Comparison of ENCODE assay signal across 22 mouse cellular contexts in genomic region chr7:34853393-34853792, GRCm38 (mm10). TPM values are rescaled to one million over a fixed set of nuclear protein-coding genes. Genes with fewer than 3 reads are reported as not detected.
DNase-seq lines count a peak whose midpoint lies in the region; ATAC-seq and TF ChIP-seq lines count a peak whose summit lies in the region.
"Had no signal": no experiment of that assay in that cellular context is flagged by ENCODE, and none has a peak within 500 bp of the region (broad histone marks: within the 10 kb centered on the region; RNA-seq: fewer than 3 reads in every experiment).

No protein-coding gene starts in this region.

- TF ChIP-seq EP300 in CH12.LX (IDR thresholded peaks at IDR 0.05; ENCODE audit: low read length) (no peak), MEL (IDR thresholded peaks at IDR 0.05; ENCODE audit: low read depth in 1 of 2, low read length in 2 of 2) (no peak)

- TF ChIP-seq POLR2A in CH12.LX (IDR thresholded peaks at IDR 0.05; ENCODE audit: low read depth, low read length), result no peak
- no peak for TF ChIP-seq POLR2A in MEL (IDR thresholded peaks at IDR 0.05; ENCODE audit: control insufficient read depth in 1 of 2, insufficient read depth in 1 of 2, low read depth in 1 of 2, low read length in 2 of 2, poor library complexity in 1 of 2)

- peak; percentile 10 for DNase-seq in midbrain, embryonic 11.5 days (ENCODE audit: low spot score, missing footprints)
- DNase-seq in midbrain, postnatal 0 days (ENCODE audit: low spot score), result no peak
- no peak for DNase-seq in CH12.LX (ENCODE audit: extremely low read depth)
- DNase-seq in MEL (ENCODE audit: low read depth, low spot score), result no peak
- no peak for DNase-seq in heart, adult 8-10 months (ENCODE audit: low spot score)
- DNase-seq: adrenal gland, adult 2 months; adrenal gland, adult 8-10 months; adrenal gland, postnatal 10 days; adrenal gland, postnatal 14 days; adrenal gland, postnatal 25 days; adrenal gland, postnatal 36 days; B cell, adult 2 months; cerebellum, adult 11 months; cerebellum, adult 11-12 months; cerebellum, adult 18-20 months; cerebellum, adult 2 months; cerebellum, adult 8-10 months had no signal

- in situ Hi-C loops in CH12.LX (cut with MboI; ENCODE audit: low pct_ligation_motif_present, low pct_unique_long_range_greater_than_20kb, low sequenced_read_pairs), result no loop called here

- H3K79me2 ChIP-seq in CH12.LX (replicated peaks; ENCODE audit: control insufficient read depth, extremely low read depth, insufficient read depth, poor library complexity, severe bottlenecking), result no peaks in the 10 kb centered on the region
- no peaks in the 10 kb centered on the region for H3K79me2 ChIP-seq in MEL (ENCODE audit: control insufficient read depth, insufficient read depth, low read length, poor library complexity)

- H3K27me3 ChIP-seq in midbrain, embryonic 11.5 days (ENCODE audit: control insufficient read depth, insufficient read depth, low read length), result no peaks in the 10 kb centered on the region
- no peaks in the 10 kb centered on the region for H3K27me3 ChIP-seq in midbrain, postnatal 0 days (ENCODE audit: insufficient read depth, low read length)
- H3K27me3 ChIP-seq in CH12.LX (replicated peaks), result peaks cover 1% of the 10 kb centered on the region
- no peaks in the 10 kb centered on the region for H3K27me3 ChIP-seq in MEL (ENCODE audit: control insufficient read depth in 1 of 2, insufficient read depth in 2 of 2, low read length in 2 of 2)
- H3K27me3 ChIP-seq: Patski had no signal

- no peak overlapping the region for H3K4me3 ChIP-seq in midbrain, embryonic 11.5 days (ENCODE audit: low read depth, low read length)
- H3K4me3 ChIP-seq in midbrain, postnatal 0 days (ENCODE audit: low read depth, low read length), result no peak overlapping the region
- H3K4me3 ChIP-seq in CH12.LX (replicated peaks in 1 of 3; ENCODE audit: low read depth in 2 of 3, low read length in 2 of 3, poor library complexity in 1 of 3) (no peak overlapping the region), MEL (ENCODE audit: control insufficient read depth in 1 of 2, insufficient read depth in 1 of 2, low read depth in 2 of 2, low read length in 2 of 2) (no peak overlapping the region)

- H3K9me3 ChIP-seq in midbrain, embryonic 11.5 days (ENCODE audit: control insufficient read depth, low read length), result peaks cover 3% of the 10 kb centered on the region; the same call in 1 of the 2 replicates
- no peaks in the 10 kb centered on the region for H3K9me3 ChIP-seq in midbrain, postnatal 0 days (ENCODE audit: low read length)
- peaks cover 13% of the 10 kb centered on the region for H3K9me3 ChIP-seq in CH12.LX (replicated peaks; ENCODE audit: low read length)
- H3K9me3 ChIP-seq in MEL (replicated peaks; ENCODE audit: insufficient read depth, low read length), result no peaks in the 10 kb centered on the region

- H3K27ac ChIP-seq in midbrain, embryonic 11.5 days (ENCODE audit: low read depth, low read length), result no peak overlapping the region
- H3K27ac ChIP-seq in midbrain, postnatal 0 days (ENCODE audit: low read depth, low read length), result no peak overlapping the region
- H3K27ac ChIP-seq in CH12.LX (ENCODE audit: insufficient read depth, low read depth) (no peak overlapping the region), MEL (ENCODE audit: control insufficient read depth, low read depth, low read length) (no peak overlapping the region)

- WGBS in midbrain, embryonic 11.5 days, result 84% methylated on average over 3 of the region's 3 CpGs
- 90% methylated on average over 3 of the region's 3 CpGs for WGBS in midbrain, postnatal 0 days

- dilution Hi-C loops in CH12.LX (cut with MboI; ENCODE audit: extremely low pct_ligation_motif_present, extremely low pct_unique_long_range_greater_than_20kb, low sequenced_read_pairs), result no loop called here

- H3K9ac ChIP-seq in midbrain, embryonic 11.5 days (ENCODE audit: low read length), result no peak overlapping the region
- H3K9ac ChIP-seq in midbrain, postnatal 0 days (replicated peaks; ENCODE audit: low read length, poor library complexity, severe bottlenecking), result no peak overlapping the region
- H3K9ac ChIP-seq in CH12.LX (ENCODE audit: insufficient read depth, low read depth) (no peak overlapping the region), MEL (ENCODE audit: control insufficient read depth, low read depth, low read length, poor library complexity, severe bottlenecking) (no peak overlapping the region)

- no peak for TF ChIP-seq RAD21 in CH12.LX (IDR thresholded peaks at IDR 0.05; ENCODE audit: low read depth, low read length)
- TF ChIP-seq RAD21 in MEL (IDR thresholded peaks at IDR 0.05; ENCODE audit: low read depth, low read length), result no peak

- no peaks in the 10 kb centered on the region for H3K4me1 ChIP-seq in midbrain, embryonic 11.5 days (ENCODE audit: control insufficient read depth, insufficient read depth, low read length)
- H3K4me1 ChIP-seq in midbrain, postnatal 0 days (ENCODE audit: insufficient read depth, low read length), result no peaks in the 10 kb centered on the region
- H3K4me1 ChIP-seq in CH12.LX (ENCODE audit: control insufficient read depth in 1 of 2, insufficient read depth in 2 of 2) (no peaks in the 10 kb centered on the region), MEL (ENCODE audit: control insufficient read depth in 1 of 2, insufficient read depth in 2 of 2, low read length in 2 of 2) (no peaks in the 10 kb centered on the region)

- TF ChIP-seq CTCF in midbrain, postnatal 0 days (IDR thresholded peaks at IDR 0.05), result no peak
- no peak for TF ChIP-seq CTCF in CH12.LX (conservative IDR thresholded peaks at IDR 0.05 in 1 of 2, IDR thresholded peaks at IDR 0.05 in 1 of 2; ENCODE audit: low read depth in 2 of 2, low read length in 2 of 2)
- no peak for TF ChIP-seq CTCF in MEL (IDR thresholded peaks at IDR 0.05 in 2 of 3, conservative IDR thresholded peaks at IDR 0.05 in 1 of 3; ENCODE audit: control insufficient read depth in 1 of 3, insufficient read depth in 1 of 3, low read depth in 2 of 3, low read length in 3 of 3, poor library complexity in 1 of 3, severe bottlenecking in 1 of 3)

- no peak overlapping the region for H3K4me2 ChIP-seq in midbrain, embryonic 11.5 days
- no peak overlapping the region for H3K4me2 ChIP-seq in midbrain, postnatal 0 days (ENCODE audit: low read depth, low read length, poor library complexity, severe bottlenecking)
- H3K4me2 ChIP-seq in CH12.LX (ENCODE audit: insufficient read depth, low read depth, poor library complexity, severe bottlenecking), result no peak overlapping the region

- no peaks in the 10 kb centered on the region for H3K36me3 ChIP-seq in midbrain, embryonic 11.5 days (ENCODE audit: control insufficient read depth, insufficient read depth, low read length)
- no peaks in the 10 kb centered on the region for H3K36me3 ChIP-seq in midbrain, postnatal 0 days (ENCODE audit: insufficient read depth, low read length)
- no peaks in the 10 kb centered on the region for H3K36me3 ChIP-seq in CH12.LX (replicated peaks in 1 of 2; ENCODE audit: control insufficient read depth in 1 of 2, insufficient read depth in 1 of 2, low read length in 1 of 2)
- H3K36me3 ChIP-seq in MEL (ENCODE audit: control insufficient read depth in 1 of 2, insufficient read depth in 2 of 2, low read length in 2 of 2), result no peaks in the 10 kb centered on the region
- H3K36me3 ChIP-seq: G1E had no signal

- no peak for ATAC-seq in midbrain, embryonic 11.5 days (ENCODE audit: low FRiP score)
- ATAC-seq in midbrain, postnatal 0 days (ENCODE audit: low FRiP score), result no peak
- no peak for ATAC-seq in megakaryocyte-erythroid progenitor cell, adult 5-6 weeks (replicated peaks; ENCODE audit: low FRiP score, low TSS enrichment, poor library complexity, severe bottlenecking)
- ATAC-seq: activated CD4-positive, CD25-positive, alpha-beta regulatory T cell, adult 4 months; CD4-positive, CD25-positive, alpha-beta regulatory T cell, adult 4 months; Patski had no signal

TF ChIP-seq in CH12.LX, 34 proteins besides CTCF, POLR2A, EP300 and RAD21:
- TF ChIP-seq PAX5 (IDR thresholded peaks at IDR 0.05; ENCODE audit: low read length) (no peak), ZKSCAN1 (IDR thresholded peaks at IDR 0.05; ENCODE audit: borderline replicate concordance, low read depth, low read length) (peak; percentile 82)

TF ChIP-seq in MEL, 35 proteins besides CTCF, POLR2A, EP300 and RAD21:
- no peak for TF ChIP-seq ZMIZ1 (IDR thresholded peaks at IDR 0.05; ENCODE audit: low read depth, low read length)
- peak; percentile 73; the same call in 1 of the 2 replicates for TF ChIP-seq ZKSCAN1 (IDR thresholded peaks at IDR 0.05; ENCODE audit: low read depth, low read length)
- TF ChIP-seq RCOR1 (IDR thresholded peaks at IDR 0.05; ENCODE audit: low read depth, low read length), result no peak

RNA-seq across cellular contexts. Expression of gene Chst8, which starts 40.9 kb away (rescaled TPM):
- polyA plus RNA-seq in midbrain, embryonic 11.5 days (2014; fragmentation: Nextera tagmentation; extraction: Ambion mirVana), result 9.6 and 10.1 TPM in 2 replicates
- 17.4 and 20.1 TPM in 2 replicates for total RNA-seq in midbrain, postnatal 0 days (2014; rRNA removed)
- 13.5 and 16.2 TPM in 2 replicates for polyA plus RNA-seq in midbrain, postnatal 0 days (2015; fragmentation: Nextera tagmentation; extraction: Ambion mirVana)
- total RNA-seq in CH12.LX (2012; rRNA removed) (0.13 and 0.21 TPM in 2 replicates), CH12.LX (2014; rRNA removed) (0.27 and 0.31 TPM in 2 replicates), MEL (2012; rRNA removed) (not detected in 2 replicates)
- polyA plus RNA-seq in CH12.LX (2012; ENCODE audit: insufficient read length, low read depth) (0.16 and 0.26 TPM in 2 replicates), MEL (2012; ENCODE audit: insufficient read depth in 1 of 2, insufficient read length in 2 of 2, low read depth in 1 of 2, low replicate concordance in 2 of 2, missing spikeins in 1 of 2) (not detected)
- not detected in 2 replicates for total RNA-seq in megakaryocyte-erythroid progenitor cell, adult 5-6 weeks (2014; fragmentation: Nextera tagmentation)
- not detected in 2 replicates for total RNA-seq in megakaryocyte-erythroid progenitor cell, adult 5-6 weeks (2017)
- not detected for total RNA-seq in heart, adult 8-10 months (2022)
- polyA plus RNA-seq: activated CD4-positive, CD25-positive, alpha-beta regulatory T cell, adult 4 months; G1E had no signal

RNA-seq across cellular contexts. Expression of gene Pepd, which starts 58.8 kb away (rescaled TPM):
- polyA plus RNA-seq in midbrain, embryonic 11.5 days (2014; fragmentation: Nextera tagmentation; extraction: Ambion mirVana), result 64.9 and 67.3 TPM in 2 replicates
- total RNA-seq in midbrain, postnatal 0 days (2014; rRNA removed), result 57.4 and 60.8 TPM in 2 replicates
- polyA plus RNA-seq in midbrain, postnatal 0 days (2015; fragmentation: Nextera tagmentation; extraction: Ambion mirVana), result 69.8 and 70.1 TPM in 2 replicates
- total RNA-seq in CH12.LX (2012; rRNA removed) (68.3 and 68.5 TPM in 2 replicates), CH12.LX (2014; rRNA removed) (52.4 and 63.7 TPM in 2 replicates), MEL (2012; rRNA removed) (40.7 and 48.0 TPM in 2 replicates)
- polyA plus RNA-seq in CH12.LX (2012; ENCODE audit: insufficient read length, low read depth) (50.9 and 53.5 TPM in 2 replicates), MEL (2012; ENCODE audit: insufficient read depth in 1 of 2, insufficient read length in 2 of 2, low read depth in 1 of 2, low replicate concordance in 2 of 2, missing spikeins in 1 of 2) (10 to 100 TPM in 1 of 2 experiments, not detected in 1; 29.7 TPM)
- total RNA-seq in megakaryocyte-erythroid progenitor cell, adult 5-6 weeks (2014; fragmentation: Nextera tagmentation), result 20.8 and 35.4 TPM in 2 replicates
- 28.5 and 31.1 TPM in 2 replicates for total RNA-seq in megakaryocyte-erythroid progenitor cell, adult 5-6 weeks (2017)
- 10 to 100 TPM; 23.3 to 27.0 (median 26.3) TPM for total RNA-seq in heart, adult 8-10 months (2022)

Comparison
In these comparisons a context has a peak if more than half of its experiments do, and no peak if none do; other contexts are left out.
1. RNA of gene Chst8, which starts 40.9 kb away (total RNA-seq): 17.4 to 20.1 TPM in midbrain, postnatal 0 days; 0.13 to 0.31 TPM in CH12.LX, not detected in heart, adult 8-10 months, not detected in MEL and not detected in megakaryocyte-erythroid progenitor cell, adult 5-6 weeks; every median in the first group is over 10 times any median in the second.